Mouse (Mus musculus): ENCODE measurements around the gene Speer4c. TPM values are rescaled to one million over a fixed set of nuclear protein-coding genes. Genes with fewer than 3 reads are reported as not detected.

Gene Speer4c
- polyA plus RNA-seq (2017; shearing (Covaris generic)), result not detected

GRCm38 (mm10) chr5:15714171-15714570 lies at the start of gene Speer4c:
Speer4c (minus strand) TSS chr5:15714271.

Other genes with a start within 250 kb of the Speer4c start
- gene Gm21149, start 237.7 kb downstream of the Speer4c start, polyA plus RNA-seq (2017; shearing (Covaris generic)), result under 1 TPM in 1 of 2 experiments, not detected in 1; 0.27 TPM
- under 1 TPM in 1 of 2 experiments, not detected in 1; 0.39 TPM for gene Gm21190, start 185.0 kb downstream of the Speer4c start, polyA plus RNA-seq (2017; shearing (Covaris generic))
- gene Gm21083, start 136.9 kb downstream of the Speer4c start, polyA plus RNA-seq (2017; shearing (Covaris generic)), result not detected
- gene Speer4d, start 95.2 kb downstream of the Speer4c start, polyA plus RNA-seq (2017; shearing (Covaris generic)), result under 1 TPM in 1 of 2 experiments, not detected in 1; 0.71 TPM
- gene 4930572O03Rik, start 57.2 kb downstream of the Speer4c start, polyA plus RNA-seq (2017; shearing (Covaris generic)), result not detected
- gene Cacna2d1, start 220.4 kb upstream of the Speer4c start, polyA plus RNA-seq (2017; shearing (Covaris generic)), result under 1 TPM in 1 of 2 experiments, not detected in 1; 0.34 TPM

Data from activated CD4-positive, CD25-positive, alpha-beta regulatory T cell (primary cell).